Mouse (Mus musculus) lung, postnatal 10 days (tissue): Measurements from ENCODE around the gene 1700069L16Rik.

ENCODE experiments used
- DNase-seq: peaks from one replicate; pipeline ENCODE4 v3.0.0; 2021

The 1700069L16Rik gene

GRCm38 (mm10) chr5:113685471-113685870 lies 39.1 kb downstream of the 1700069L16Rik start:
- no peak for DNase-seq

- DNase-seq, result no peak
Observed at GRCm38 (mm10) chr5:113683246-113683645, 41.3 kb downstream of the 1700069L16Rik start.

GRCm38 (mm10) chr5:113682472-113682871 lies 42.1 kb downstream of the 1700069L16Rik start:
- no peak for DNase-seq

- DNase-seq, result no peak
Observed at GRCm38 (mm10) chr5:113681219-113681618, 43.4 kb downstream of the 1700069L16Rik start.

- no peak for DNase-seq
Observed at GRCm38 (mm10) chr5:113679509-113679908, 45.1 kb downstream of the 1700069L16Rik start.

- no peak for DNase-seq
Observed at GRCm38 (mm10) chr5:113678743-113679452, 45.7 kb downstream of the 1700069L16Rik start.

- no peak for DNase-seq
Observed at GRCm38 (mm10) chr5:113677541-113677940, 47.0 kb downstream of the 1700069L16Rik start.

GRCm38 (mm10) chr5:113674851-113675250 lies 49.7 kb downstream of the 1700069L16Rik start:
- DNase-seq, result peak; percentile 38

GRCm38 (mm10) chr5:113672456-113672855 lies 52.1 kb downstream of the 1700069L16Rik start:
- peak; percentile 49 for DNase-seq

- no peak for DNase-seq
Observed at GRCm38 (mm10) chr5:113670597-113670996, 54.0 kb downstream of the 1700069L16Rik start.

- no peak for DNase-seq
Observed at GRCm38 (mm10) chr5:113670110-113670509, 54.5 kb downstream of the 1700069L16Rik start.

- no peak for DNase-seq
Observed at GRCm38 (mm10) chr5:113664629-113665195, 59.9 kb downstream of the 1700069L16Rik start.

GRCm38 (mm10) chr5:113664127-113664526 lies 60.4 kb downstream of the 1700069L16Rik start:
- DNase-seq, result no peak

- peak; percentile 60 for DNase-seq
Observed at GRCm38 (mm10) chr5:113660872-113661271, 63.7 kb downstream of the 1700069L16Rik start.

GRCm38 (mm10) chr5:113654821-113655220 lies 69.8 kb downstream of the 1700069L16Rik start:
- no peak for DNase-seq

- no peak for DNase-seq
Observed at GRCm38 (mm10) chr5:113654206-113654605, 70.4 kb downstream of the 1700069L16Rik start.

GRCm38 (mm10) chr5:113652215-113652614 lies 72.4 kb downstream of the 1700069L16Rik start:
- no peak for DNase-seq

- peak; percentile 80 for DNase-seq
Observed at GRCm38 (mm10) chr5:113650035-113650865, 74.3 kb downstream of the 1700069L16Rik start, which contains the start of gene Cmklr1. Gene Cmklr1 (minus strand): TSS chr5:113650426.

GRCm38 (mm10) chr5:113648647-113649211 lies 75.8 kb downstream of the 1700069L16Rik start:
- no peak for DNase-seq

GRCm38 (mm10) chr5:113647141-113647540 lies 77.4 kb downstream of the 1700069L16Rik start:
- no peak for DNase-seq

GRCm38 (mm10) chr5:113644520-113644919 lies 80.1 kb downstream of the 1700069L16Rik start:
- DNase-seq, result peak; percentile 64

GRCm38 (mm10) chr5:113643107-113643848 lies 81.3 kb downstream of the 1700069L16Rik start:
- DNase-seq, result no peak
